Mouse (Mus musculus) spleen, adult 18-20 months (tissue): ENCODE data around the gene Ocrl.

Source experiments
- DNase-seq, 2 experiments: peaks; one replicate each; pipeline ENCODE4 v3.0.0; 2022; ENCODE audit warnings: mixed read lengths in 2 of 2

The Ocrl gene

DNA sequence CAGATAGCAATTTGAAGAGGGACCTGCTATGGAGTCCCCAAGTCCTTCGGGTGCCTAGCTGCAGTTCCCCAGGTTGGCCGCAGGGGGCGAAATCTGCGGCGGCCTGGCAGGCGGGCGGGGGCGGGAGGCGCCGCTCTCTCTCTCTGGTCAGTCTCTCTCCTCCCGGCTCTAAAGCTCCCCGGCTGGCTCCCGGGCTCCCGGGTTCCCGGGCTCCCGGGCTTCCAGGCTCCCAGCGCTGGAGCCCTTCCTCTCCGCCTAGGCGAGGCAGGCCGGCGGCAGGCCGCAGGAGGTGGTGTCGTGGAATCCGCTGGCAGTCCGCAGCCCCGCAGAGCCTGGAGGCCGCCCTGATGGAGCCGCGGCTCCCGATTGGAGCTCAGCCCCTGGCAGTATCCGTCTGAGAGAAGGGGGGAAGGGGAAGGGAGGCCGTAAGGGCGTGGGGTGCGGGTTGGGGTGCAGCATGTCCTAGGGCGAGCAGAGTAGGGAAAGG, at the start of gene Ocrl:
Ocrl (plus strand) TSS at position 82 of the 487 bp plus-strand sequence.
- peak; percentile 47 to 60 for DNase-seq

DNA sequence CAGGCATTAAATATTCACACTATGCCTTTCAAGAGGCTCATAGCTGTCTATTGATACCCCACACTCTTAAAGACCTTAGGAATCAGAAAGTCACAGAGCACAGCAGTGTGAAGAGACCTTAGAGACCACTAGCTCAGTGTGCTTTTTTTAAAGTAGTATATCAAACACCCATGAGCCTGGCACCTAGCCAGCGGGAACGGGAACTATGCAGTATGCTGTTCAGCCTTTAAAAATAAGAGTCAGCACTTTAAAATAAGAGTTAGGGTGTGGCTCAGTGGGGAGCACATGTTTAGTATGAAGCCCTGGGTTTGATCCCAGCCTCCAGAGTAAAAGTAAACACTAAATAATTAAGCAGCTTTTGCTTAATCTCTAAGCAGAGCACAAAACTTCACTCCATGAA, 32.1 kb upstream of the Ocrl start:
- DNase-seq: no peak

DNA sequence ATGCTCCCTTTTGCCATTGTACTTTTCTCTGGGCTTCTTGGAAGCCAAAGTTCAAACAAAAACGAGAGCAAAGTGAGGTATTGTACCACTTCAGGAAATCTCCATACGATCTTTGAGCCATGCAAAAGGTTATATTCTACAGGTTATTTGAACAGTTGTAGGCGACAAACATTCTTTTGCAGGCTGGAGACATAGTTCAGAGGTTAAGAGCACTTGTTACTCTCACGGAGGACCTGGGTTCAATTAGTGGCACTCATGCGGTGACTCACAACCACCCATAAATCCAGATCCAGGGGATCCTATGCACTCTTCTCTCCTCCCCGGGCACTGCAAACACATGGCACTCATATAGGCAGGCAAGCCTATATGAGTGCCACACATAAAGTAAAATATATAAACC, 29.4 kb upstream of the Ocrl start:
- DNase-seq: no peak

GRCm38 (mm10) chrX:47887401-47887800, 24.8 kb upstream of the Ocrl start:
- no peak for DNase-seq

- no peak for DNase-seq
Observed at GRCm38 (mm10) chrX:47891243-47891906, 20.8 kb upstream of the Ocrl start.

DNA sequence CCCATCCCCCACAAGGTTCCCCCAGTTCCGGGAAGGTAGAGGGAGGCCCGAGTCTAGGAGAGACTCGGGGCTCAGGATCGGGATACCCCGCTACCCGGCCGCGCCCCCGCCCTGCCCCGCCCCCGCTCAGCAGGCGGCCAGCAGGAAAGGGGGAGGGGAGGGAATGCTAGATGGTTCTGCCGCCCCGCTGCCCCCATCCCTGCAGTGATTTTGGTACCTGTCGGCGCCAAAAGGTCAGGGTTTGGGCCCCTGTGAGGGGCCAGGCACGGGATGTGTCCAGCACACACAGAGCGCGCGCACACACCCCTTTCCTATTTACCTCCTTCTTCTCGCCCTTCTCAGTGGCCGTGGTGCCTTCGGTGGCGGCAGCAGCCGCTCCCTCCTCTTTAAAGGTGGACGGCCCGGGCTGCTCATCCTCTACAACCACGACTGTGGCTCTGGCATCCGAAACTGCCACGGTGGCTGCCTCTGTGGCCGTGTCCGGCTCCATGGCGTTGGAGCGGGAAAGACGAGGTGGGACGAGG, 20.2 kb upstream of the Ocrl start:
- DNase-seq: no peak

GRCm38 (mm10) chrX:47892431-47893024, 19.7 kb upstream of the Ocrl start, which contains the start of gene Smarca1:
Gene Smarca1 (minus strand): TSS chrX:47892974.
- no peak for DNase-seq

- peak in 1 of 2 experiments; percentile 1 for DNase-seq
Observed at GRCm38 (mm10) chrX:47912904-47913542, 836 bp downstream of the Ocrl start.

DNA sequence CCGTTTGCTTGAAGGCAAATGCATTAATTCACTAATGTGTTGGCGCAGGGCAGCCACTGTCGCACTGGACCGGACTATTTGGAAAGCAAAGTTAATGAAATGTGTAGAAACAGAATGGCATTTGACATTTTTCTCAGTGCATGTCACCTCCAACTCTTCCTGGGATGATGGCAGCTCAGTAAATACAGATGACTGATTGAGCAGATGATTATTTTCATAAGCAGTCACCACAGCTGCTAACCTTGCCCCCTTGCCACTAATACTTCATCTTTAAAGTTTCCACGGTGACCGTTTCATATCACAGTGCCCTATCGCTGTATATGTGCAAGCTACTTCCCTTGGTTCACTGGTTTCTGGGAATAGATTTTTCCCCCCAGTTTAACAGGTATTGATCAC, 1.4 kb downstream of the Ocrl start:
- no peak for DNase-seq

GRCm38 (mm10) chrX:47916831-47917230, 4.6 kb downstream of the Ocrl start:
- DNase-seq: no peak

DNA sequence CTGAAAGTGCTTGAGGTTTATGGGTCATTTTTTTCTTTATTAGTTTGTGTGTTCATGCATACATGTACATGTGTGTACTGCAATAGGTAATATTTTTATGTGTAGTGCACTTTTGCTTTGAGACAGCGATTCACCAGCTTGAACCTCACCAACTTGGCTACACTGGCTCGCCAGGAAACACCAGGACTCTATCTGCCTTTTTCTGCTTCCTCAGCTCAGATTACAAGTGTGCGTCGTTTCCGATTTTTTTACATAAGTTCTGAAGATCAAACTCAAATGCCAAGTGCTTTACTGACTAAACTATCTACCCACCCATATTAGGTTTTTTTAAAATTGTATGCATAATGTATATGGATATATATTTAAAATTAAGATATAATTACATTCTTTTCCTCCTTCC, 8.4 kb downstream of the Ocrl start:
- no peak for DNase-seq

DNA sequence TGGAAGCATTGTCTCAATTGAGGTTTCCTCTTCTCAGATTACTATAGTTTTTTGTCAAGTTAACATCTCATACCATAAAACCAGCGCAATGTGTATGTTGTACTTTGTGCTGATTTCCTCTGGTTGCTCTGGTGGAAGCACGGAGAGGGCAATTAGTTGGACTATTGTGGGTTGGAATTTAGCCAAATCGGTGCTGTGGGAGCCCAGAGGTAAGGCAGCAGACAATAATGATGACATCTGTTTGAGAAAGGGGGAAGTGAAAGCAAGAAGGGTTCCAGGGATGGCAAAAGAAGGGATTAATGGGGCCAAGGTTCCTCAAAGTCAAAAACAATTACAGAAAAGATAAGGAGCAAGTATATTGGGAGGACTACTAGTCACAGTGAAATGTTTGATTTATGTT, 15.8 kb downstream of the Ocrl start:
- no peak for DNase-seq

- DNase-seq: no peak
Observed at GRCm38 (mm10) chrX:47930449-47930848, 18.3 kb downstream of the Ocrl start.

GRCm38 (mm10) chrX:47934352-47934751, 22.2 kb downstream of the Ocrl start:
- DNase-seq: no peak

GRCm38 (mm10) chrX:47936885-47937284, 24.7 kb downstream of the Ocrl start:
- no peak for DNase-seq

- DNase-seq: no peak
Observed at GRCm38 (mm10) chrX:47937740-47938139, 25.6 kb downstream of the Ocrl start.

DNA sequence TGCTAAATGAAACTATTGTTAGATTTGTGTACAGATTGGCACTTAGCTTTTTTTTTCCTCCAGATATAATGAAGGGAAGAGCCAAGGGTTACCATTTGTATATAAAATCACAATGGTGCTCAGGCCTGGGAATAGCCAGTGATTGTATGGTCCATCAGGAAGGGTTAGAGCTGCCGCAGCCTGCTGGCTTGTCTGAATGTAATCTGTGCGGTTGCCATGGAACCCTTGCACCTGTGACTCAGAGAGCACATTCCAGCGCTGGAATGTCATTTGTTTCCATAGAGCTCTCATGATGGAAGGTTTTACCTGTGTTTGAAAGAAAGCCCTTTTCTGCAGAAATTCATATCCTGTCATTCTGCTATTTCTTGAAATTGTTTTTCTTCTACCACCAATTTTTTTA, 37.5 kb downstream of the Ocrl start:
- no peak for DNase-seq

- no peak for DNase-seq
Observed at GRCm38 (mm10) chrX:47962579-47962978, 50.4 kb downstream of the Ocrl start.

DNA sequence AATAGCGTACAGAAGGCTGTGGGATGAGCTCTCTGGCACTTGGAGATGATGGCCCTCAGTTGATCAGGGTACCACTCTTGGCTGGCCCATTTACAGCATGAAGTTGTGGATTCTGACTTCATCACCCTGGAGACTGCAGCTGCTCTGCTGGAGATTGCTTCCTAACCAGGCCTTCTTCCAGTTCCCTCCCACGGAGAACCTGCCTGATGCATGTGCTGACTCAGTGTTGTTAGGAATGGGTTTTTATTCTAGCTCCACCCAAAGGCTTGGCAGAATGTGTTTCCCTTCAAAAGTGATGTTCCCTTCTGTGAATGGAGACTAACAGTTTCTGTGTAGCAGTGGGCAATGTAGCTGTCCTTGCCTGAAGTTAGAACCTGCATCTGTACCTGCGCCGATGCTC, 58.2 kb downstream of the Ocrl start:
- no peak for DNase-seq

DNA sequence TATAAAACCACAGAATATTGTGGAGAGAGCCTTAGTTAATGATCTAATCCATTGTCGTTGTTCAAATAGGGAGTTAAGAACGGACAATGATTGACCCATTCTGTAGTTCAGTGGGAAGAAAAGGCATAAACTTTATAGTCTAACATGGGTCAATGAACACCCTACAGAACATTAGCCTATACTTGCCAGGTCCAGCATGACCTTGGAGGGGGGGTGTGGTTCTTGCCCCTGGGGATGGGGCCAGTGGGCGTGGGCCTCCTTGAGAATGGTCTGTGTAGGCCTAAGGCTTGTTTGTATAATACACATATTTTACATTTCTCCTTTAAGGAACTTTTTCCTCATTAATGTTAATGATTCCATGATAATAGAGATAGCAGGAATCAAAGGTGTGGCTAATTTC, 58.7 kb downstream of the Ocrl start:
- DNase-seq: no peak

DNA sequence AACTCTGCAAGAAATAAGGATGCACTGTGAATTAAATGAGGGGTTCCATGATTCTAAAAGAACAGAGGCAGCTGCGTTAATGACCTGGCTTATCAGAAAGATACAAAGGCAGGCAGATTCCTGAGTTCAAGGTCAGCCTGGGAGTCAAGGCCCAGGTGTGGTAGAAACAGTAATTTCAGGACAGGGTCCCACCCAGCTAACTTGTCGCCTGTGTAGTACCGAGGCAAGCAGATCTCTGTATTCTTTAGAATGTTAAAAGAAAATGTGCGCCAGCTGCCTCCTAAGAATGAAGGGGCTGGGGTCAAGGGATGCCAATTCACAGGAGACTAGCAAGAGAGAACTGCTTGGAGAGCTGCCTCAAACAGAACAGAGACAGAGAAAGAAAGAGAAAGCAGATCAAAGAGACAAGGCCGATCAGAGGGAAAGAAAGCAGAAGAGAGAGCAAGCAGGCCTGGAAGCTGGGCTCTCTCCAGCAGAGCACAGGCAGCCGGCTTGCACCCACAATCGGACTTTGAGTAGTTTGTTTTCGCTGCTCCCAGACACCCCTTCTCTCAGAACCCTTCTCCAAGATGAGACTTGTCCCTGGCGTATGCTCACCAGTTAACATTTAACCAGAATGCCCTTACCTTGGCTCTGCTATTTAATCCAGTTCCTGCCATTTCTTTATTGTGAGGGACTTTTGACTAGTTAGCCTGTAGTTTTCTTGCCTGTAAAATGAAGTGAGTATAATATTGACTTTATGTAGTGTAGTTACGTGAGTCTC, 59.4 kb downstream of the Ocrl start:
- DNase-seq: no peak

DNA sequence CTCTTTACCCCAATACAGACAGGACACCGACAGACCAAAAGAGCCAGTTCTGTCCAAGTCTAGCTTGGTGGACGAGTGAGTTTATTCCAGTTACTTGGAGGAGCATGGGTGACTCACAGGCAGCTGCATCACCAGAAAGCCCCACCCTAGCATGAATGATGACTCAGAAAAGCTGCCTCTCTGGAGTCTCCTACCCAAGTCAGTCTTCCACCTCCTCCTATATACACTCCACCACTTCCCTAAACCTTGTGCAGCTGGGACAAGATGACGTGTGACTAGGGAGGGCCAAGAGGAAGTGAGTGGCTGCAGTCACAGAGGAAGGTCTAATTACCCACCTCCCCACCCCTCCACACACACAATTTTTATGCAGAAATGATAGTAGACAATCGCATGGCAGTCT, 64.4 kb downstream of the Ocrl start:
- no peak for DNase-seq

- DNase-seq: no peak
Observed at GRCm38 (mm10) chrX:47977078-47977477, 64.9 kb downstream of the Ocrl start.
